Mouse (Mus musculus): ENCODE measurements around the gene Surf4. TPM values are rescaled to one million over a fixed set of nuclear protein-coding genes. Genes with fewer than 3 reads are reported as not detected.

The Surf4 gene
- total RNA-seq, 2 experiments from 2014 or later = 59.8 to 60.8 TPM

DNA sequence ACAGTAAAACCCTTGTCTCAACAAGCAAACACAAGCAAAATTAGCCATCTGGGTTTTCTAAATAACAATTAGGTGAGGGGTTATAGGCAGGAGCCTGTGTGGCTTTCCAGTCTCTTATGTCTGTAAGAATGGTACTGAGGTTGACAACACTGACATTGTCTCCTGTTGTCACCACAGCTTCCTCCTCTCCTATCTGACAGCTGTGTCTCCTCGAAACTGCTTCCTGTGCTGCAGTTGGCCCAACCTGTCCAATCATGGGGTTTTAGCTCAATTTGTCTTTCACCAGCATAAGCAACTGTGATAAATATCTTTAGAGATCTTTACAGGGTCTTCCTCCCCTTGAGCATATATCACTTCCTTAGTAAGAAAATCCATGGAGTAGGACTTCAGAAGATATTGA lies 2.7 kb upstream of the Surf4 start:
- intact Hi-C loops (cut with DNase I) = no loop called here
- DNase-seq (ENCODE audit: low spot score in 2 of 2) = no peak

DNA sequence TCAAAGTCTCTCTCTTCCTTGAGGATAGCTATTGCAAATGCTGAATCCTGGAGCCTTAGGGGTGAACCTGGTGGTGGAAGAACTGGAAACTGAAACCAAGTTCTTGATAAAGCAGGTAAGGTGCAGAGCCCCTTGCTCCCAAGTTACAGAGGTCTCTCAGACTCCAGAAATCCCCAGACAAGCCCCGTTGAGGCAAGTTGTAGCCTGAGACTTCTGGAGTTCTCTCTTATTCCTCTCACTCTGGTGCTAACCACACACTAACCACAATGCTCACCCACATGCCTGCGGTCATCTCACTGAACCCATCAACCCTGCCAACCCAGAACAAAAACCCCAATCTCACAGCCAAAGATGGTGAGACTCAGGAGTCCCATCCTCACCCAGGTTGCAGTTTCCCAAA lies 1.6 kb upstream of the Surf4 start:
- DNase-seq (ENCODE audit: low spot score in 2 of 2) = no peak
- intact Hi-C loops (cut with DNase I) = no loop called here

DNA sequence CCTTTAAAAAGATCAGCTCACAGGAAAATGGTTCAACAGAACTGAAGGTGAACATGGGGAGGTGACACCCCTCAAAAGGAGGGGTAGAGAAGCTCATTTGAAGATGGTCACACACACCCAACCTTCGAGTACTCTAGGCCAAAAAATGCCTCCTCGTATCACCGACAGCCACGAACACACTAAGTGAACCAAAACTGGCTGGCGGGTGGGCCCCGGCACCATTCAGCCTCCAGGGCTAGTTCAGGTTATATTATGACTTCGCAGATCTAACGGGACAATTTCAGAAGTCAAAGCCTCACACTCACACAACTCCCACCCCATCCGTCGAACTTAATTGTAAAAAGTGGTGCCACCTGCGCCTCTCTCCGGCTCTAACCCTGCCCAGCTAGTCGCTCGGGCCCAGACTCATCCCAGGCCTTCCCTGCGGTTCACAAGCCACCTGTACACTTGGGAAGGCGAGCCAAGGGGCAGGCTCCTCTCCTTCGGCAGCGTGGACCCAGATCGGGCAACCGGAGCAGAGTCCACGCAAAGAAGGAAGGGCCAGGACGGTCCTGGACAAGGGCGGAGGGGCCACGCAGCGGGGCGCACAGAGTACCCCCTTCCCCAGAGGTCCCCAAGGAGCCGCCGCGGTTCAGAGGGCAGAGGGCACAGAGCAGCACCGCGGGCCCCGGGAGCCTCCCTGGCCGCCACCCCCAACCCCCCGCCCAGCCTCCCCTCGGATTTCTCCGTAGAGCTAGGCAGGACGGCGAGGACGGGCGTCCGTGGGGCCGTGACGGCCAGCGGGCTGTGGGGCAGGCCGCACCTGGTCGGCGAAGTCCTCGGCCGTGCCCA lies 1.0 kb downstream of the Surf4 start:
- intact Hi-C loops (cut with DNase I) = no loop called here
- no peak for DNase-seq (ENCODE audit: low spot score in 2 of 2)

DNA sequence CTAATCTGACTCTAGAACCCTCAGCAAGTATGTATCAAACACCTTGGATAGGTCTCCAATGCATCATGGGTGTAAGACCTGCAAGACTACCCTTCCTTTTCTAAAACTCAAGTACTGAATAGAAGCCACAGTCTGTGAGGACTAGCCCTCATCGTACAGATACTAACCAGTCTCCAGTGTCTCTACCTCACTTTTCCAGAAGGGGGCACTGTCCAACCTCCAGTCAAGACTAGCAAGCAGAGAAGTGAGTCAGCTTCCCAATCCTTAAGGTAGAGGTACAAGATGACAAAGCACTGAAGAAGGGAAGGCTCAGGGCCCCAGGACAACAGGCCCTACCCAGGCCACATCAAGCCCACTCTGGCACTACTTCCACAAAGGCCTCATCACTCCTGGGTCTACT lies 3.3 kb downstream of the Surf4 start:
- intact Hi-C loops (cut with DNase I) = loop anchor here (2.0 kb wide), 2 partner anchors 108 to 306 kb away; no protein-coding TSS in a partner anchor
- peak; percentile 78 to 87 for DNase-seq (ENCODE audit: low spot score in 2 of 2)

DNA sequence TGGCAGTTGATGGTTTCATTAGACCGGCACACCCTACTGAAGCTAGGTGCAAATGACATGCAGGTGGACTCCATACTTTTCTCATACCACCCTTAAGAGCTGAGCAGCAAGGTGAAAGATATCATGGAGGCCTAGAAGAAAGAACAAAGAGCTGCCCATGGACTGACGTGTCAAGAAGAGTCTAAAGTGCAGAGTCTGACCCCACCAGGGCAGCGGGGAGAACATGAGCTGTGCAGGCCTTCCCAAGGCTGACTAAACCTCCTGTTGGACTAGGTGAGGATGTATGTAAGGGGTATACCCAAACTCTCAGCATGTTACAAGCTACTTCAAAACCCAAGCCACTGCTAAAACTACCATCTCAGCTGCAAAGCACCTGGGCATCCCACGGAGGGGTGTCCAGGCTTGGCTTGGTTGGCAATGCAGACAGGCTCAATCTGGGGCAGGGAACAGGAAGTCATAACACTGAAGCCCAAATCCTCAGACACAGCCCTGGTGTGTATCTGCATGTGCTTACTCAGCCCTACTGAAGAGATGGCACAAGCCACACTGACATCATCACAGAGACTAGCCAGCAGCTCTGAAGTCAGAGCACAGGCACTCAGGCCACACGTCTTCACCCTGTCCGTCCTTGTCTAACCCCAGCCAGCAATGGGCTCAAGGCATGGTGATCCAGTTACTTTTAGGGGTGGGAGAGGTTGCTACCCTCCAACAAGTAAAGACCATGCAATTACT lies 5.8 kb downstream of the Surf4 start:
- DNase-seq (ENCODE audit: low spot score in 2 of 2) = no peak
- intact Hi-C loops (cut with DNase I) = no loop called here

DNA sequence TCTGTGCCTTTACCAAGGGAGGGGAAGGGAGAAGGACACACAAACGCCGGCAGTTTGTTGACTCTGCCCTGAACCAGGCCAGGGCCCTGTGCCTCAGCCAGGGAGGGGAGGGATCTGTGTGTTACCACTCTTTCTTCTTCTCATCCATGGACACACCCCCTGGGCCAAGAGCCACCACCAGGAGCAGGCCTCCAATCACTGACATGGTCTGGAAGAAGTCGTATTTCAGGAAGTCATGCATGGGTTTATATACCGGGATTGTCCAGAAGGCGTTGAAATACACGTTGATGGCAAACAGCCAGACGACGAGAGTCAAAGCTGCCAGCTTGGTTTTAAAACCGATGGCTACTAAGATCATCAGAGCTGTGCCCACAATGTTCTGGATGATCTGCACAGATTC lies 11.9 kb downstream of the Surf4 start:
- no peak for DNase-seq (ENCODE audit: low spot score in 2 of 2)
- intact Hi-C loops (cut with DNase I) = no loop called here

DNA sequence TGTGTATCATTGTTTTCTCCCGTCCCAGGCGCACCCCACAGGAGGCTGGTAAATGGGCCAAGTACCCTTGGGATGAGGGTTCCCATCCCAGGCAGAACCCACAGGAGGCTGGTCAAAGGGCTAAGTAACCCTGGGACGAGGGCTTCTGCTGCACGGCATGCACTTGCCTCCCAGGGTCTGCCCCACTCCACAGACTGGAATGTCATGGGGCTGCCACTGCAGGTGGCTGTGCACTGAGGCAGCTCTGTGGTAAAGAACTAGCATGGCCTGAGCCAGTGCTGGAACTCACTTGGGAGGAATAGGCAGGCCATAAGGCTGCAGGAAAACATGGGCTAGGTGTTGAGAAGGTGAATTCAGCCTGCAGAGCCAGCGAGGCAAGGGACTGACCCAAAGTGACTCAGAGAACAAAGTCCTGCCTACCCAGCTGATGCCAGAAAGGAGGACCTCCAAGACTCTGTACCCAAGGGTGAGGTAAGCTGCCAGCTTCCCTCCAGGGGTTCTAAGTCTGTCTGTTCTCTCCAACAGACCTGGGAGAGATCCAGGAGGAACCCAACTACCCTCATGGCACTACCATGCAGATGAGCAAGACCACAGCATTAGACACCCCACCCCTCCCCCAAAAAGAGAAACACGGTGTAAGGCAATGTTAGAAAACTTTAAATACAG lies 13.4 kb downstream of the Surf4 start:
- DNase-seq (ENCODE audit: low spot score in 2 of 2) = no peak
- intact Hi-C loops (cut with DNase I) = no loop called here

DNA sequence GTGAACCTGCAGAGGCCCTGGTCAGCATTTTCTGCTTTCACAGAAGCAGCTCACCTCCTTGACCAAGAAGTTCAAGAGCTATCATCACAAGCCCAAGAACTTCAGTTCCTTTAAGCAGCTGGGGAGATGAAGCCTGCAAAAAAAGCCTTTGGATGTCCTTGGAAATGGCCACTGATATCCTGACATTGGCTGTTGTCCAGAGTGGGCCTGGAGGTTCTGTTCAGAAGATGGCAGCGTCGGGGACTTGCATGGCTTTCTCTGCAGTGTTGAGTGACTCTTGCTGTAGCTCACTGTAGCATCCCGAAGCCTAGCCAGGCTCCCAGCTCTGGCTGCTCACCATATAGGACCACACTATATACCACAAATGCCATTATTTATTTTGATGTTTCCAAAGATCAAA lies 14.0 kb downstream of the Surf4 start:
- DNase-seq (ENCODE audit: low spot score in 2 of 2) = no peak

DNA sequence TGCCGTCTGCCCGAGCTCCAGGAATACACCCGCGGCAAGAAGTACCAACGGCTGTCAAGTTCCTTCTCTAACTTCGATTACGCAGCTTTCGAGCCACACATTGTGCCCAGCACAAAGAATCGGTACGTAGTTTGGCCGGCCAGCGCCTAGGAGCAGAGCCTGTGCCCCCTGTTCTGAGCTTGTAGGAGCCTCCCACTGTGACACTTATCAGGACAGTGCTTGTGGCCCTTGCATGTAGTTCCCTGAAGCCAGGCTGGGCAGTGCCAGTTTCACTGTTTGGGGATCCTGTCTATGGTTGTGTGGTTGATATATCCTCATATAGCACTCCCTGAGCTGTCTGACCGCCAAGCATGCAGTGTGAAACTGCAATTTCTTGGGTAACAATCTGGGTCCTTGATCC lies 17.0 kb downstream of the Surf4 start:
- intact Hi-C loops (cut with DNase I) = loop anchor here (5.0 to 10.0 kb wide), 2 partner anchors 46 to 108 kb away; partner anchors contain the start of genes Rexo4 and Slc2a6

More for the DNA sequence above, 14.0 kb downstream of the Surf4 start:
- intact Hi-C loops (cut with DNase I) = loop anchor here (5.0 to 10.0 kb wide), 2 partner anchors 43 to 105 kb away; partner anchors contain the start of genes Rexo4 and Slc2a6

DNA sequence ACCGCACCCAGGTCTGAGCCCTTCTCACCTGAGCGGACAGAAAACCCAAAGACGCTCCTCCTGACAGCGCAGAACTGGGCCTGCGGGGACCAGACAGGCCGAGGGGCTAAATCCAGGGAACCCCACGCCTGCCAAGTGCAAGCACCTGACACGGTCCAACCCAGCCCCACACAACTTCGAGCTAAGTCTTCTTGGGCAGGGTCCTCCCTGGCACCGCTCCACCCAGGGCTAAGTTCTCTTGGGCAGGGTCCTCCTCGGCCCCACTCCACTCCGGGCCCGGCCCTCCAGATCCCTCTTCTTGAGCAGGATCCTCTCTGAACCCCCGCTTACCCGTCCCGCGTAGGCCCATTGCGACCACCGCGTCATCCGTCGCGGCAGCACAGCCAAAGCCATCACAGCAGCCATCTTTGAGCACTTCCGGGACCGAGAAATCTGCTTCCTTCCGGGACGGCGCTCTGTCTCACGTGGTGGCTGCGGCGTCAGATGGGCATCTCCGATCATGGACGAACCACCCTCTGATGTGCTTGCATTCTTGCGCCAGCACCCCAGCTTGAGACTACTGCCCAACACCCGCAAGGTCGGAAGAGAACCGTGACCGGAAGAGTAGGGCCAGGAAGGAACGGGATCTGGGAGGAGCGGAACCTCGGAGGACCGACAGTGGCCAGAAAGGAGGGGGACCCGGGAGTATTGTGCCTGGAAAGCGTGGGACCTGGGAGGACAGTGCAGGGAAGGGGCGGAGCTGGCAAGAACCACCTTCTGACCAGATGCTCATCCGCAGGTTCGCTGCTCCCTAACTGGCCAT lies 17.6 kb downstream of the Surf4 start, which contains the start of the genes Surf2 and Surf1:
Gene Surf2, plus strand, starts transcription at position 441 of the 802 bp plus-strand sequence.
Gene Surf1, minus strand, starts transcription at position 604 of the 802 bp plus-strand sequence.
- intact Hi-C loops (cut with DNase I) = loop anchor here (5.0 to 10.0 kb wide), 2 partner anchors 46 to 109 kb away; partner anchors contain the start of genes Rexo4 and Slc2a6
- peak; percentile 88 to 89 for DNase-seq (ENCODE audit: low spot score in 2 of 2)

More for the DNA sequence above, 17.0 kb downstream of the Surf4 start:
- DNase-seq (ENCODE audit: low spot score in 2 of 2) = no peak

DNA sequence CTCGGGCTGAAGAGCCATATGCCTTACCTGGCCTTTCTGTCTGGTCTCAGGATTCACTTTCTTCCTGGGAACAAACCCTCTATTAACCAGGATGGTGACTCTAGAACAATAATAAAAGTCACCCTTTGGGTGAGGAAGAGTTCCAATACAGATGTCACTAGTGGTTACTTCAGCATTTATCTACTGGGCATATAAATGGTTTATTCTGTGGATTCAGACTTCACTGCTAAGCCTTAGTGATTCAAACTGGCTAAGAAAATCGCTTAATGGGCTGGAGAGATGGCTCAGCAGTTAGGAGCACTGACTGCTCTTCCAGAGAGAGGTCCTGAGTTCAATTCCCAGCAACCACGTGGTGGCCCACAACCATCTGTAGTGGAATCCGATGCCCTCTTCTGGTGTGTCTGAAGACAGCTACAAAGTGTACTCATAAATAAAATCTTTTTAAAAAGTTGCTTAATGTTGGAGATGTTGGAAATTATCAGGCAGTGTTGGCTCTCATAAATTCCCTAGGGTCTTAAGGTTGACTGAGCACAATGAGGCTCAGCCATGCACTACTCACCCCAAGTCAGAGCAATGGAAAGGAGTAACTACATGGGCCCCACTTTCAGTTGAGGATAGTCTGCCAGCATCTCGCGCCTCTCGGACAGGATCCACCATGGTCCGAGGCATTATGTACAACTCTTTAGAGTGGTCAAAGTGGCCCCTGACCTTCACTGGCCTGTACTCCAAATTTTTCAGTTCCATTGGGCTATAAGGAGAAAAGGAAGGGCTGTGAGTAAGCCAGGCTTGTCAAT lies 19.4 kb downstream of the Surf4 start:
- DNase-seq (ENCODE audit: low spot score in 2 of 2) = no peak
- intact Hi-C loops (cut with DNase I) = loop anchor here (10.0 kb wide), 1 partner anchor 110 kb away; the partner anchor contains the start of gene Slc2a6

DNA sequence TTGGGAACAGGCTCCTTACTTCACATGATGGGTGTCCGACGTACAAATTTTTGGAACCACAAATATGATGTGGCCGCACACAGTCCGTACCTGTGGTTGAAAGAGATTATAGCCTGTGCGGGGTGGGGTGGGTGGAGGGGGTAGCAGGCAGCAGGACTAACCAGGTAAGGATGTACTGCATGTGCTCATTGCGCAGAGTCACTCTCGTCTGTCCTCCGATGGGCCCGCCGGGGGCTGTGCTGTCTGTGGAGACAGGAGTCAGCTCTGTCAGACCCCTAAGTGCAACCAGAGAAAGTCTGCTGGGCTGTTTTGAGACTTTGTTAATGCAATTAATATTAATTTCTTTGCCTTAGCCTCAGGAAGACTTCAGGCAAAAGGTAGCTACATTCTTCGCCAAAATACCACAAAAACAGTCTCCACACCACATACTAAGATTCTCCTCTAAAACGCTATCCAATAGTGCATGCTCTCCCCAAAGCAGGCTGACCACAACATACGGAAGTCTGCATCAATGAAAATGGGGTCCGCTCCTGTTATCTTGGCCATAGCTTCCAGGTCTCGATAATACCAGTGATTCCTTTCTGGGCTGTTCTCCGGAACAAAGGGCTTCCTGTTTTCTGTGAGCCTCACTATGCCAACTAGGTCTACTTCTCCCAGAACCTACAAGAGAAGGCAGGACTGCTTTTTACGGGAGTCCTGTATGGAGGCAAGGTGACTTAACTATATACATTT lies 20.1 kb downstream of the Surf4 start:
- intact Hi-C loops (cut with DNase I) = loop anchor here (10.0 kb wide), 1 partner anchor 111 kb away; the partner anchor contains the start of gene Slc2a6
- no peak for DNase-seq (ENCODE audit: low spot score in 2 of 2)

DNA sequence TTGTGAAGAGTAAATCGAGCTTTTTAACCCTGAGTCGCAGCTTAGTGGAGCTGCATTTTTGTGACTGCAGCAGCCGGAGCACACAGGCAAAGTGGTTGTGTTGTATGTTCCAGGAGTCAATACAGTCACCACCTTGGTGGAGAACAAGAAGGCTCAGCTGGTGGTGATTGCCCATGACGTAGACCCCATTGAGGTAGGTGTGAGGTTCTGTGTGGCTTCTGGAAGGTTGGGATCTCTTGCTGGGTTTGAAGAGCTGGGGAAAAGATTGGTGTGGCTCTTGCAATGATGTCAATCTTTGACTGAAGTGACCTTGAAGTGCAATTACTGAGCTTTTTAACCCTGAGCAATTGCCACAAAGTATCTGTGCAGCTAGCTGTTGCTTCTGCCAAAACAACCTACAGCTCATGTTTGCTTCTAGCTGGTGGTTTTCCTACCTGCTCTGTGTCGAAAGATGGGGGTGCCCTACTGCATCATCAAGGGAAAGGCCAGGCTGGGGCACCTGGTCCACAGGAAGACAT lies 21.4 kb downstream of the Surf4 start:
- intact Hi-C loops (cut with DNase I) = loop anchor here (10.0 kb wide), 1 partner anchor 112 kb away; the partner anchor contains the start of gene Slc2a6

DNA sequence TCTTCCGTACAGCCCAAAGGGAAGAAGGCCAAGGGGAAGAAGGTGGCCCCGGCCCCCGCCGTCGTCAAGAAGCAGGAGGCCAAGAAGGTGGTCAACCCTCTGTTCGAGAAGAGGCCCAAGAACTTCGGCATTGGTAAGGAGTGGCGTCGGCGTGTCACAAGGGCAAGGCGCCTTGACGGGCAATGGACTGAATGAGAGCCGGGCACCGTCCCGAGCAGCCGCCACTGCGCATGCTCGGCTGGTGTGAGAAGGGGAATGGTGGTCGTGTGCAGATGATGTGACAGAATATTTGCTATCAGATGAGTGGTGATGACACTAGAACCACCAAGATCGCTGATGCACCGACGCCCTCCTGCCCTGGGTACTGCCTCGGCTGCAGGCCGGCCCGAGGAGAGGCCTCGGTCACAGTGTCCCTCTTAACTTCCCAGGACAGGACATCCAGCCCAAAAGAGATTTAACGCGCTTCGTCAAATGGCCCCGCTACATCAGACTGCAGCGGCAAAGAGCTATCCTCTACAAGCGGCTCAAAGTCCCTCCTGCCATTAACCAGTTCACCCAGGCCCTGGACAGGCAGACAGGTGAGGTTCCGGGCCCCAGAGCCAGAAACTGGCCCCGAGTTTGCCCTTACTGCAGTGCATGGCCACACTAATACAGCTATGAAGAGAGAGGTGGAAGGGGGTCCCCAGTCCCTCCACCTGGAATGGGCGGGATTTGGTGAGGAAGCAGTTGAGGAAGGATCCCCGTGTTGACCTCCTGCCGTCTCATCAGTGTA lies 22.5 kb downstream of the Surf4 start:
- peak; percentile 62 to 80 for DNase-seq (ENCODE audit: low spot score in 2 of 2)
- intact Hi-C loops (cut with DNase I) = loop anchor here (10.0 kb wide), 1 partner anchor 114 kb away; the partner anchor contains the start of gene Slc2a6

More for the DNA sequence above, 21.4 kb downstream of the Surf4 start:
- DNase-seq (ENCODE audit: low spot score in 2 of 2) = no peak

DNA sequence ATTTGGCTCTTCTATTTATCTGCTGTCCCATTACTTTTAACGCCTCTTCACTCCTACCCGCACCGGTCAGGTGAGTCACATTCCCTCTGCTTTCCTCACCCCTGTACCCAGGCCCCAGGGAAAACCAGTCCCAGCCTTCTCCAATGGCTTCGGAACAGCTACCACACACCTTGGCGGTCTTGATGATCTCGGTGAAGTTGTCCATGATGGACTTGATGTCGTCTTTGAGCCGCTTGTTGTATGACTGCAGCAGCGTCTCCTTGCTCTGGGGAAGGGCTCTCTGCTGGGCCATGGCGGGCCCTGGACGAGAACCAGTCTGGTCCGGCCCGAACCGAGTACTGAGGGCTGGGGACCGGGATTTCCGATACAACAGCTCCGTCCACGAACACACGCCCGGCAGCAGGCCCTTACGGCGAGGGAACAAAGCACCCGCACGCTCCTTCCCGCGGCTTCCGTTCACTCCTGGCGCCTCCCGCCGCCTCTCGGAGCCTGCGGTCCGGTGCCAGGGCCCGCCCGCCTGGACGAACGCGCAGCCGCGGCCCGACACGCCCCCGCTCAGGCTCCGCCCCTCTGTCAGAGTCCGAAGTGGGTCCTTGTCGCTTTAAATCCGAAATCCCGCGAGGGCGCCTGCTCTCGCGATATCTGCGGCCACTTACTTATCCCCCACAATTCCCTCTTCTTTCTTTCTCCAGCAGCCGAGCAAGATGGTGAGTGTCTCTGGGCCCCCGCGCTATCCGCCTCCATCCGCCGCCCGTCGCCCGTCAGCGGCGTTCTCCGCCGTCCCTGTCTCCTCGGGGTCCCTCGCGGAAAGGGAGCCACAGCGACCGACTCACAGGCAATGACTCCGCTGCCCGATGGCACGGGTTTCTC lies 23.4 kb downstream of the Surf4 start, which contains the start of the genes Med22 and Rpl7a:
Gene Med22, minus strand, starts transcription at position 554 of the 870 bp plus-strand sequence.
Gene Rpl7a, plus strand, starts transcription at position 641 of the 870 bp plus-strand sequence.
- DNase-seq (ENCODE audit: low spot score in 2 of 2) = peak; percentile 100
- intact Hi-C loops (cut with DNase I) = loop anchor here (10.0 kb wide), 1 partner anchor 114 kb away; the partner anchor contains the start of gene Slc2a6

All from left cerebral cortex, postnatal 14 days (tissue).